Mouse (Mus musculus) layer of hippocampus, postnatal 10 days (tissue): ENCODE measurements around the gene Galnt9. TPM values are rescaled to one million over a fixed set of nuclear protein-coding genes. Genes with fewer than 3 reads are reported as not detected.

Experiments
- DNase-seq, 2 experiments: peaks; one replicate each; pipeline ENCODE4 v3.0.0; 2021; ENCODE audit warnings: low spot score in 2 of 2
- microRNA-seq, 2 experiments: library from miRNA; unstranded; fragments of <30 nt; microRNA quantifications; one replicate each; pipeline ENCODE4 v1.2.0; 2021
- total RNA-seq, 2 experiments: library from RNA; stranded (reverse); gene quantifications; 2 replicates each; pipeline ENCODE4 v1.2.3; 2021

Gene Galnt9
- total RNA-seq, 2 experiments from 2014 or later: 76.5 to 77.2 TPM

DNA sequence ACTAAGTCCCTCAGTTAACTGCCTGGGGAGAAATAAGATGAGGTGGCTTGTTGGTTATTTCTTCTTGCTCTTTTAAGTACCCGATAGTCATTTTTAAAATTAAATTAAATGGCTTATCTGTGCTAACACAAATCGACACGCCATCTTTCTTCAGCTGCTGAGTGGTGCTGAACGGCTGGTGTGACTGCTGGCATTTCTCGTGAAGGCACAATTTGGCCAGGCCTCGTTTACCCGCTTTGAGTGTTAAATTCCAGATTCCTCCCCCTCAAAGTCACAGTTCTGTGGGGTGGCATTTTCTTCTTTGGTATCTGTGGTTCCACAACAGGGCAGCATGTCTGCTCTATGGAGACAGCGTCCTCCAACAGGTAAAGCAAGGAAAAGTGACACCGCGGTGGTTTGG is 83.2 kb downstream of the Galnt9 start:
- DNase-seq: no peak

GRCm38 (mm10) chr5:110628156-110628555 is 84.0 kb downstream of the Galnt9 start:
- no peak for DNase-seq

DNA sequence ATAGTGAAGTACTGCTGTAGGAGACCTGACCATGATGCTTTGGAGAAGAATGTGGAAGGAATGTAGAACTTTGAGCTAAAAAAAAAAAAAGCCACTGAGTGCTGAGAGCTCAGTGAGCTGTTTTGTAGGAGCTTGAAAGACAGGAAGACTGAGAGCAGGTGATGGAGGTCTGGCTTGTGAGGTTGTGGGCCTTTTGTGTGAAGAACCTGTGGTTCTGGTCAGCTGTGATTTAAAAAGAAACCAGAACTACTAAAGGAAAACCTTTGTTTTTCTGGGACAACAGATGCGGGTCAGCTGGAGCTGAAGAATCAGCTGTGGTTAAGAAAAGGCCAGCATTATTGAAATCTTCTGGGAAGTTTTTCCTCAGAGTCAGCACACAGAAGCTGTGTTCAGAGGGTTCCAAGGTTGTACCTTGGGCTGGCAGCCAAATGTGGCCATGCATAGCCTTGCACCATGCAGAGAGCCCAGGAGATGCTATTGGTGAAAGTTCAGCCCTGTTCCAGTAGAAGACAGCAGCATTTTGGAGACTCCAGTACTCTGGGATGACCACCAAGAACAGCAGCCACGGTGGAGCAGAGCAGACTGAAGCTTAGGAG is 85.5 kb downstream of the Galnt9 start:
- no peak for DNase-seq

GRCm38 (mm10) chr5:110635951-110636707 is 92.0 kb downstream of the Galnt9 start:
- no peak for DNase-seq

DNA sequence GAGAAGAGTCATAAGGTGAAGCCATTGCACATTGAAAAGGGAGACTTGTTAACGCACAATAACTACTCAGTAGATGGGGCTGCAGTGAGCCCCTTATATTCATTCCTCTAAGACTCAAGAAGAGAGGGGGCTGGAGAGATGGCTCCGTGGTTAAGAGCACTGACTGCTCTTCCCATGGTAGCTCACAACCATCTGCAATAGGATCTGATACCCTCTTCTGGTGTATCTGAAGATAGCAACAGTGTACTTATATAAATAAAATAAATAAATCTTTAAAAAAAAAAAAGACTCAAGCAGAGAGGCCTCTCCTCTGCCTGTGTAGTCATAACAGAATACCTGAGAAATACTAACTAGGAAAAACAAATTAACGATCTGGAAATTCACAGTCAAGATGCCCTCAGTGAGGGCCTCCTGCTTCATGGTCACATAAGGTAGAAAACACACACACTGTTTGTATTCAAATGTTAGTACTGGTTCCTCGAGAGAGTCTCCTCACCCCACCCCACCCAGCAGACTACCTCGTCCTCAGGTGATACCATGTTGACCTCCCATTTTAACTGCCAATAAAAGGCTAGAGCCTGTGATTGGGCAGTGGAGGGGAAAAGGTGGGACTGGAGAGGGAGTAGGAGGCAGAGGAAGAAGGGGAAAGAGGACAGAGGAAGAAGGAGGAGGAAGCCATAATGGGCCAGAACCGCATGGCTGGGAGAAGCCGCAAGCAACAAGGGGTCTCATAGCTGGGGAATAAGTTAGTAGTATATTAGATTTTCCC is 94.3 kb downstream of the Galnt9 start:
- DNase-seq: no peak

GRCm38 (mm10) chr5:110639459-110639858 is 95.3 kb downstream of the Galnt9 start:
- DNase-seq: peak; percentile 73 to 76

DNA sequence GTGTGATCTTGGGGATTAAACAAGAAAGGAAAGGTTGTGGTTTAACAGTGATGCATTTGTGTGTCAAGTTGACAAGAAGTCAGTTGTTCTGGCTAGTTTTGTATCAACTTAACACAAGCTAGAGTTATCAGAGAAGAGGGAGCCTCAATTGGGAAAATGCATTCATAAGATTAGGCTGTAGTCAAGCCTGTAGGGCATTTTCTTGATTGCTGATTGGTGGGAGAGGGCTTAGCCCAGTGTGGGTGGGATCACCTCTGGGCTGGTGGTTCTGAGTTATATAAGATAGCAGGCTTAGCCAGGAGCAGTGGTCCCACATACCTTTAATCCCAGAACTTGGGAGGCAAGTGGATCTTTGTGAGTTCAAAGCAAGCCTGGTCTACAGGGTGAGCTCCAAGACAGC is 102.2 kb downstream of the Galnt9 start:
- DNase-seq: no peak

DNA sequence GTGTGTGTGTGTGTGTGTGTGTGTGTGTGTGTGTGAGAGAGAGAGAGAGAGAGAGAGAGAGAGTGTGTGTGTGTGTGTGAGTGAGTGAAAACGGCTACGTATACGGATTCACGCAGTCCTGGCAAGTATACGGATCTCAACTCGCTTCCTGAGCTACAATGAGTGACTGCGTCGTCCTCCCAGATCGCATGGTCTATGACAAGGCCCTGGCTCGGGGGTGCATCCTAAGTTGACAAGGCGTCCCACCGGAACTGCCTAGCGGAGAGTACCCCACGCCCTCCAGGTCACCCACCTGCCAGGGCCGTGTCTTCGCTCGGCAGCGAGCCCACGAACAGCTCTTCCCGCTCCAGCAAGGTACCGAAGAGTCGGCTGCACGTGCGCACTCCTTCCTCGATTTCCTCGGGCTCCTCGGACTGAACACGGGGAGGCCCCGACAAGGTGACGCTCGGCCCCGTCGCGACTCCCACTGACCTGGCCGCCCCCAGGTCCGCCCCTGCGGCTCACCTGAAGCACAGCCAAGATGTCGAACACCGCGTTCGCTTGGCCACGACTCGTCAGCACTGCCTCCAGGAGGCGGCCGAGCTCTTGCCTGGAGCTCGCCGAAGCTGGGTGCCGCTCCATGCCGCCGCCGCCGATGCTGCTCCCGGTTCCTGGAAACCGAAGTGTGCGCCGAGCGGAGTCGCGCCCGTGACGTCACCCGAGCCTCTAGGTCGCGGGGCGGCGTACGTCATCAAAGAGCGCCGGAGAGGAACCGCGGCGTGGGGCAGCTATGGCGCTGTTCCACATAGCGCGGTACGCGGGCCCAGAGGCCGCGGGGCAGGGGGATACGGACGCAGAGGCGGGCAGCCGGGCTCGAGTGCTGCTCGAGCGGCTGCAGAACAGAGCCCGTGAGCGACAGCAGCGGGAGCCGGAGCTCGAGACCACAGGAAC is 108.8 kb downstream of the Galnt9 start, which contains the start of the genes Noc4l and Ddx51:
TSS of gene Noc4l (minus strand) at position 699 of the 930 bp plus-strand sequence.
TSS of gene Ddx51 (plus strand) at position 733 of the 930 bp plus-strand sequence.
- DNase-seq: peak; percentile 98

- DNase-seq: no peak
These were observed 109.5 kb downstream of the Galnt9 start for GRCm38 (mm10) chr5:110653686-110654085.

DNA sequence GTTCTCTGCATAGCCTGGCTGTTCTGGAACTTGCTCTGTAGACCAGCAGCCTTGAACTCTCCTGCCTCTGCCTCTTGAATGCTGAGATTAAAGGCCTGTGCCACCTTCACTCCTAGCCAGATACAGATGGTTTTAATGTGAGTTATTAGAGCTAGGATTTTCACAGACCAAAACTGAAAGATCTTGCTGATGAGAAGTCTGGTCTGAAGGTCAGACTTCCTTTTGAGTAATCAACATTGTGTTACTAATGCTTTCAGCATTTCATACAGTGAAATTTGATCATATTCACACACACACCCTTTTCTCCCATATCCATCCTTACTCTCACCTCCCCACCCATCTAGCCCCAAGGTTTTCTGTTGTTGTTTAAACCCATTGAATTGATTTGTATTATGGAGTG is 115.5 kb downstream of the Galnt9 start:
- DNase-seq: no peak

DNA sequence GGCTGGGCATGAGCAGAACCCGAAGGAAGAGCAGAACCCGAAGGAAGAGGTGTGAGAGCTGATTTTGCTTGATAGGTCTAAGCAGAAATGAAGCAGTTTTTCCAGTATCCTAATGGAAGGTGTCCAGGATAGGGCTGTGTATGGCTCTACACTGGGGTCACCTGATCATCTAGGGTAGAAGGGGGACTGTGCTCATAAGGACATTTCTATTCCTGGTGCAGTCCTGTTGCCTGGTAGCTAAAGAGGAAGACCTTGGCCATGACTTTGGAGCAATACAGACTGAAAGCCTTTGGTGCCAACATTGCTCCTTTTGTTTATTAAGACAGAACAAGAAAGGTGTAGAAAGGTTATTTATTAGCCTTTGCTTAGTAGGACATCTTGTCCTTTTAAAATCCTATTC is 119.9 kb downstream of the Galnt9 start:
- DNase-seq: no peak

DNA sequence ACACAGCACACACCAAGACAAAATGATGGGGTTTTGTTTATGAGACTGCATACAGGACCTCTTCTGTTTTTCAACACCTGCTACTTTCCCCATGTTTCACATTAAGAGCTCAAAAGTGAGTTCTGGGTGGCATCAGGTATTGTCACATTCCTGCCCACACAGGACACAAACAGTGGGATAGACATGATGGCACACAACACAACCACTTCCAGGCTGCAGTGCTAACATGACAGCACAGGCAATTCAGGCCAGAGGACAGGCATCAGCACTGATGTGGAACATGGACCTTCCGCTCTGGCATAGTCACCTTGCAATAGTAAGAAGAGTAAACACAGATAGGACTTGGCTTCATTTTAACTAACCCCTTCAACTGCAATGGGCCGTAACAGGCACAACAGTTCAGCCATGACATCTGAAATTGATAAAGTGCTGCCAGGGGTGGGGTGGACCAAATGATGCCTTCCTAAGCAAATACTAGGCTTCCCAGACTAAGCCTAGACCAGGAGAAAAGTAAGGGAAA is 120.7 kb downstream of the Galnt9 start:
- no peak for DNase-seq

GRCm38 (mm10) chr5:110665486-110666121 is 121.4 kb downstream of the Galnt9 start:
- peak in 1 of 2 experiments; percentile 26 for DNase-seq

Small RNA genes lying within 50 kb of the gene (microRNA-seq; reads per million reads assigned to microRNA genes)
- gene Mir7026: 4.2 to 7.8 reads per million in 2 experiments

Other genes starting within 250 kb of the Galnt9 start
- gene P2rx2, start 201.1 kb upstream of the Galnt9 start, total RNA-seq: 1 to 10 TPM; 2.4 to 2.9 TPM
- not detected for gene Lrcol1, start 199.6 kb upstream of the Galnt9 start, total RNA-seq
- gene Fbrsl1, start 95.9 kb upstream of the Galnt9 start, total RNA-seq: 10 to 100 TPM; 82.5 to 90.6 TPM
- 10 to 100 TPM; 35.3 to 40.7 TPM for gene Noc4l, start 109.1 kb downstream of the Galnt9 start, total RNA-seq
- gene Ddx51, start 109.1 kb downstream of the Galnt9 start, total RNA-seq: 10 to 100 TPM; 24.9 to 32.0 TPM
- 10 to 100 TPM; 72.4 to 91.5 TPM for gene Ep400, start 226.4 kb downstream of the Galnt9 start, total RNA-seq
- gene Pus1, start 236.3 kb downstream of the Galnt9 start, total RNA-seq: 10 to 100 TPM; 17.6 to 18.3 TPM